Comparison of ENCODE assay signal across 10 mouse cellular contexts in the genomic region with DNA sequence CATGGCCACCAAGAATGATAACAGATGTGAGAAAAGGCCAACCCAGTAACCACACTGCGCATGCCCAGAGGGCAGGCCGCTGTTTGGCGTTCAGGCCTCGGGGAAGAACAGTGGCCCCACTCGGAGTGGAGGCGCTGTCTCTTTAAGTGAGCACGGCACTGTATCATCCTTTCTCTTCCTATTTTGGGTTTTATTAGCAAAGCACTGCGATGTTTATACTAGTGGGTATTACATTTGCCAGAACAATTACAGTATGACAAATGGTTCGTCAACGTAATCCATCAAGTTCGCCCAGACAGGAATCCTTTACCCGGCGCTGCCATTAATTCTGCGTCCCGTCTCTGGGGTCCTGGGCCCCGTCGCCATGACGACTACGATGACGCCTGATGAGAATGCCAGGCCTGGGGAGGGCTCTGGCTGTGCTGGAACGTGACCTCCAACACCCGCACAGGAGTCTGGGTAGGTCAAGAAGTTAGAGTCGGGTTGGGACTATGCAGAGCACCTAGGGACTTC.
DNase-seq lines count a peak whose midpoint lies in the region; ATAC-seq lines count a peak whose summit lies in the region.
"Had no signal": no experiment of that assay in that cellular context is flagged by ENCODE, and none has a peak within 500 bp of the region (broad histone marks: within the 10 kb centered on the region; RNA-seq: fewer than 3 reads in every experiment).

No protein-coding gene starts in this region.

- DNase-seq in heart, embryonic 10.5 days (ENCODE audit: low spot score): no peak
- DNase-seq in R1 (ENCODE audit: low read depth, low spot score): peak; percentile 80
- DNase-seq in midbrain, embryonic 10.5 days (ENCODE audit: low spot score): peak; percentile 52
- no peak for DNase-seq in ovary, adult 18-20 months (ENCODE audit: low spot score)
- no peak for DNase-seq in layer of hippocampus, adult 8-10 months (ENCODE audit: low spot score in 2 of 2)

- H3K9me3 ChIP-seq in heart, embryonic 10.5 days: no peaks in the 10 kb centered on the region
- H3K9me3 ChIP-seq in heart, embryonic 11.5 days (replicated peaks; ENCODE audit: control insufficient read depth, low read length): no peaks in the 10 kb centered on the region
- no peaks in the 10 kb centered on the region for H3K9me3 ChIP-seq in embryonic facial prominence, embryonic 13.5 days
- H3K9me3 ChIP-seq in midbrain, embryonic 10.5 days (replicated peaks): peaks cover 6% of the 10 kb centered on the region; the same call in 1 of the 2 replicates
- H3K9me3 ChIP-seq: embryonic facial prominence, embryonic 15.5 days; G1E had no signal

- no peak overlapping the region for H3K9ac ChIP-seq in heart, embryonic 11.5 days (ENCODE audit: low read depth, low read length)
- H3K9ac ChIP-seq in embryonic facial prominence, embryonic 13.5 days: no peak overlapping the region
- H3K9ac ChIP-seq: embryonic facial prominence, embryonic 15.5 days had no signal

- H3K36me3 ChIP-seq in heart, embryonic 10.5 days: 0 out of 2 replicates have a peak, but pooled peaks cover 3% of the 10 kb centered on the region
- H3K36me3 ChIP-seq in heart, embryonic 11.5 days (ENCODE audit: control insufficient read depth, insufficient read depth, low read length): no peaks in the 10 kb centered on the region
- H3K36me3 ChIP-seq in embryonic facial prominence, embryonic 13.5 days: no peaks in the 10 kb centered on the region
- H3K36me3 ChIP-seq in midbrain, embryonic 10.5 days: peaks cover 5% of the 10 kb centered on the region
- H3K36me3 ChIP-seq: embryonic facial prominence, embryonic 15.5 days; G1E had no signal

- H3K4me1 ChIP-seq in heart, embryonic 10.5 days: peaks cover 30% of the 10 kb centered on the region
- peaks cover 15% of the 10 kb centered on the region for H3K4me1 ChIP-seq in heart, embryonic 11.5 days (ENCODE audit: control insufficient read depth, insufficient read depth, low read length)
- peaks cover 13% of the 10 kb centered on the region for H3K4me1 ChIP-seq in embryonic facial prominence, embryonic 13.5 days
- peaks cover 26% of the 10 kb centered on the region for H3K4me1 ChIP-seq in midbrain, embryonic 10.5 days

- WGBS in heart, embryonic 10.5 days: 53% methylated on average over 23 of the region's 23 CpGs
- WGBS in heart, embryonic 11.5 days (ENCODE audit: insufficient replicate concordance): 51% methylated on average over 23 of the region's 23 CpGs
- WGBS in embryonic facial prominence, embryonic 13.5 days: 56% methylated on average over 23 of the region's 23 CpGs
- WGBS in midbrain, embryonic 10.5 days: 67% methylated on average over 23 of the region's 23 CpGs

- peak overlapping the region; percentile 5; the same call in 1 of the 2 replicates for H3K4me3 ChIP-seq in heart, embryonic 10.5 days
- no peak overlapping the region for H3K4me3 ChIP-seq in heart, embryonic 11.5 days (ENCODE audit: low read depth, low read length)
- H3K4me3 ChIP-seq in embryonic facial prominence, embryonic 13.5 days: no peak overlapping the region
- H3K4me3 ChIP-seq in midbrain, embryonic 10.5 days: no peak overlapping the region
- H3K4me3 ChIP-seq: embryonic facial prominence, embryonic 15.5 days had no signal

- peak overlapping the region; percentile 31 for H3K27ac ChIP-seq in heart, embryonic 10.5 days
- H3K27ac ChIP-seq in heart, embryonic 11.5 days (ENCODE audit: low read depth, low read length): no peak overlapping the region
- H3K27ac ChIP-seq in embryonic facial prominence, embryonic 13.5 days: no peak overlapping the region
- peak overlapping the region; percentile 35; the same call in 1 of the 2 replicates for H3K27ac ChIP-seq in midbrain, embryonic 10.5 days (replicated peaks)
- H3K27ac ChIP-seq: embryonic facial prominence, embryonic 15.5 days had no signal

- ATAC-seq in heart, embryonic 11.5 days (replicated peaks; ENCODE audit: insufficient number of reproducible peaks, low FRiP score, low TSS enrichment): no peak
- ATAC-seq in embryonic facial prominence, embryonic 13.5 days (ENCODE audit: insufficient number of reproducible peaks, insufficient read depth, low FRiP score, low TSS enrichment, low read depth): no peak
- no peak for ATAC-seq in frontal cortex, adult (ENCODE audit: low TSS enrichment)

- no peaks in the 10 kb centered on the region for H3K27me3 ChIP-seq in heart, embryonic 10.5 days (ENCODE audit: insufficient read depth, poor library complexity, severe bottlenecking)
- H3K27me3 ChIP-seq in heart, embryonic 11.5 days (ENCODE audit: control insufficient read depth, insufficient read depth, low read length): no peaks in the 10 kb centered on the region
- H3K27me3 ChIP-seq in embryonic facial prominence, embryonic 13.5 days: no peaks in the 10 kb centered on the region
- H3K27me3 ChIP-seq in midbrain, embryonic 10.5 days (ENCODE audit: low read depth, poor library complexity, severe bottlenecking): no peaks in the 10 kb centered on the region
- H3K27me3 ChIP-seq: embryonic facial prominence, embryonic 15.5 days had no signal

- no peak overlapping the region for H3K4me2 ChIP-seq in heart, embryonic 11.5 days
- 0 out of 2 replicates have a peak overlapping the region, but pooled peaks have one; percentile 18 for H3K4me2 ChIP-seq in embryonic facial prominence, embryonic 13.5 days
- H3K4me2 ChIP-seq: embryonic facial prominence, embryonic 15.5 days had no signal

Comparison
In these comparisons a context has a peak if more than half of its experiments do, and no peak if none do; other contexts are left out.
1. H3K27ac ChIP-seq: peak in heart, embryonic 10.5 days (single experiment) and midbrain, embryonic 10.5 days (single experiment); none in heart, embryonic 11.5 days (single experiment) and embryonic facial prominence, embryonic 13.5 days (single experiment).
2. DNase-seq: peak in R1 (single experiment) and midbrain, embryonic 10.5 days (single experiment); none in heart, embryonic 10.5 days (single experiment), ovary, adult 18-20 months (single experiment) and layer of hippocampus, adult 8-10 months (0 of 2).